Mouse (Mus musculus): Measurements from ENCODE around the gene Nt5c2. TPM values are rescaled to one million over a fixed set of nuclear protein-coding genes. Genes with fewer than 3 reads are reported as not detected.

Gene Nt5c2
- polyA plus RNA-seq, 1 experiment from 2014 or later = 68.4 TPM

GRCm38 (mm10) chr19:46901323-46901722 lies 113.6 kb downstream of the Nt5c2 start:
- no peak overlapping the region for H3K4me3 ChIP-seq (replicated peaks; ENCODE audit: low read depth, low read length)
- peaks cover 14% of the 10 kb centered on the region for H3K36me3 ChIP-seq (ENCODE audit: insufficient read depth, low read length)
- no peak for TF ChIP-seq CTCF (IDR thresholded peaks at IDR 0.05; ENCODE audit: low read depth)
- ATAC-seq (replicated peaks; ENCODE audit: low FRiP score, low read depth) (no peak), DNase-seq (ENCODE audit: low spot score) (no peak)
- no peak overlapping the region for H3K27ac ChIP-seq
- H3K9me3 ChIP-seq (replicated peaks; ENCODE audit: low read length) = no peaks in the 10 kb centered on the region
- H3K9ac ChIP-seq (ENCODE audit: low read depth, low read length) = no peak overlapping the region
- no peaks in the 10 kb centered on the region for H3K27me3 ChIP-seq (ENCODE audit: insufficient read depth, low read length)
- H3K4me1 ChIP-seq (replicated peaks; ENCODE audit: insufficient read depth, low read length) = no peaks in the 10 kb centered on the region
- WGBS = 84% methylated on average over 5 of the region's 5 CpGs
- no peak overlapping the region for H3K4me2 ChIP-seq (ENCODE audit: low read length)

GRCm38 (mm10) chr19:46900786-46901185 lies 114.2 kb downstream of the Nt5c2 start:
- H3K27me3 ChIP-seq (ENCODE audit: insufficient read depth, low read length) = no peaks in the 10 kb centered on the region
- H3K4me1 ChIP-seq (replicated peaks; ENCODE audit: insufficient read depth, low read length) = no peaks in the 10 kb centered on the region
- ATAC-seq (replicated peaks; ENCODE audit: low FRiP score, low read depth) = no peak
- peaks cover 14% of the 10 kb centered on the region for H3K36me3 ChIP-seq (ENCODE audit: insufficient read depth, low read length)
- no peak overlapping the region for H3K27ac ChIP-seq
- no peak for TF ChIP-seq CTCF (IDR thresholded peaks at IDR 0.05; ENCODE audit: low read depth)
- H3K9me3 ChIP-seq (replicated peaks; ENCODE audit: low read length) = no peaks in the 10 kb centered on the region
- H3K4me2 ChIP-seq (ENCODE audit: low read length) = no peak overlapping the region
- H3K4me3 ChIP-seq (replicated peaks; ENCODE audit: low read depth, low read length) = no peak overlapping the region
- no peak for DNase-seq (ENCODE audit: low spot score)
- no peak overlapping the region for H3K9ac ChIP-seq (ENCODE audit: low read depth, low read length)
- 98% methylated on average over 6 of the region's 6 CpGs for WGBS

DNA sequence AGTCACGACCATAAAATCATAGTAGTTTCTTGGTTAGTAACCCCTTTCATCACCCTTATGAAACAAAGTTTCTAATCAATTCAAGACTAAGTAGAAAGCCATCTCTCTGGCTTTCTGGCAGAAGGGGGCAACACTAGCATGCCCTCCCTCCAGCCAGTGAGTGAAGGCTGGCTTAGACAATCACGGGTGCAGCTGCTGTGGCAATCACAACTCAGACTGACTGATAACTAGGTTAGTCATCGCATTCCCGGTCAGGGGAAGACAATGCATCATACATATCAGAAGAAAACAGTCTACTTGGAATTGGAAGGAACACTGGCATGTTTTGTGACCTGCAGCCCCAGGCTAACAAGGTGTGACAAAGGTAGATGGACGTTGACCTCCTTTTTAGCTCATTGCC lies 115.1 kb downstream of the Nt5c2 start:
- no peaks in the 10 kb centered on the region for H3K9me3 ChIP-seq (replicated peaks; ENCODE audit: low read length)
- DNase-seq (ENCODE audit: low spot score) (no peak), ATAC-seq (replicated peaks; ENCODE audit: low FRiP score, low read depth) (no peak)
- H3K4me1 ChIP-seq (replicated peaks; ENCODE audit: insufficient read depth, low read length) = no peaks in the 10 kb centered on the region
- no peak for TF ChIP-seq CTCF (IDR thresholded peaks at IDR 0.05; ENCODE audit: low read depth)
- H3K36me3 ChIP-seq (ENCODE audit: insufficient read depth, low read length) = peaks cover 14% of the 10 kb centered on the region
- no peak overlapping the region for H3K27ac ChIP-seq
- H3K4me2 ChIP-seq (ENCODE audit: low read length) = no peak overlapping the region
- no peaks in the 10 kb centered on the region for H3K27me3 ChIP-seq (ENCODE audit: insufficient read depth, low read length)
- H3K4me3 ChIP-seq (replicated peaks; ENCODE audit: low read depth, low read length) = no peak overlapping the region
- whole genome bisulfite sequencing = 79% methylated on average over 5 of the region's 5 CpGs
- no peak overlapping the region for H3K9ac ChIP-seq (ENCODE audit: low read depth, low read length)

DNA sequence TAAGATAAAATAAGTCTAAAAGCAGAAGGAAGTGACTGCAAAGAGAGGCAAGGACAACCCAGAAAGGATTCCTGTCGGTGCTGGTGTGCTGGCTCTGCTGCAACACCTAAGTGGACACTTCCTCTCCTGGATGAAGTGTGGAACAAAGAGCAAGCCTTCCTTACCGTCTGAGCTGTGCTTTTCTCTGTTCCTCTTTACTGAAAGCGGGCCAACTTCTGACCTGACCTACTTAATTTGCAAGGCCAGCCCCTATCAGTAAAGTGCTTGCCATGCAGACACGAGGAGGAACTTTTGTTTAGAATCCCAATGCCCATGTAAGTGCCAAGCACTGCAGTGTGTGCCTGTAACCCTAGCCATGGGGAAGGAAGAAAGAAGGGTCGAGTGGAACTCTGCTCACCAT lies 115.6 kb downstream of the Nt5c2 start:
- Histone ChIP-seq H3K4me3 (replicated peaks; ENCODE audit: low read depth, low read length) (no peak overlapping the region), H3K27ac (no peak overlapping the region), H3K9me3 (replicated peaks; ENCODE audit: low read length) (no peaks in the 10 kb centered on the region), H3K27me3 (ENCODE audit: insufficient read depth, low read length) (no peaks in the 10 kb centered on the region), H3K4me1 (replicated peaks; ENCODE audit: insufficient read depth, low read length) (no peaks in the 10 kb centered on the region), H3K36me3 (ENCODE audit: insufficient read depth, low read length) (peaks cover 14% of the 10 kb centered on the region), H3K4me2 (ENCODE audit: low read length) (no peak overlapping the region), H3K9ac (ENCODE audit: low read depth, low read length) (no peak overlapping the region)
- no peak for TF ChIP-seq CTCF (IDR thresholded peaks at IDR 0.05; ENCODE audit: low read depth)
- DNase-seq (ENCODE audit: low spot score) = no peak
- ATAC-seq (replicated peaks; ENCODE audit: low FRiP score, low read depth) = no peak
- WGBS = 57% methylated on average over 5 of the region's 5 CpGs

- Histone ChIP-seq H3K27ac (no peak overlapping the region), H3K4me3 (replicated peaks; ENCODE audit: low read depth, low read length) (no peak overlapping the region), H3K9me3 (replicated peaks; ENCODE audit: low read length) (no peaks in the 10 kb centered on the region), H3K9ac (ENCODE audit: low read depth, low read length) (no peak overlapping the region), H3K27me3 (ENCODE audit: insufficient read depth, low read length) (no peaks in the 10 kb centered on the region), H3K36me3 (ENCODE audit: insufficient read depth, low read length) (peaks cover 14% of the 10 kb centered on the region), H3K4me1 (replicated peaks; ENCODE audit: insufficient read depth, low read length) (no peaks in the 10 kb centered on the region), H3K4me2 (ENCODE audit: low read length) (no peak overlapping the region)
- WGBS = 65% methylated on average over 5 of the region's 5 CpGs
- no peak for TF ChIP-seq CTCF (IDR thresholded peaks at IDR 0.05; ENCODE audit: low read depth)
- no peak for DNase-seq (ENCODE audit: low spot score)
- ATAC-seq (replicated peaks; ENCODE audit: low FRiP score, low read depth) = no peak
These were observed 116.7 kb downstream of the Nt5c2 start for GRCm38 (mm10) chr19:46898222-46898621.

GRCm38 (mm10) chr19:46897135-46897534 lies 117.8 kb downstream of the Nt5c2 start:
- Histone ChIP-seq H3K9ac (ENCODE audit: low read depth, low read length) (no peak overlapping the region), H3K27ac (no peak overlapping the region), H3K4me1 (replicated peaks; ENCODE audit: insufficient read depth, low read length) (no peaks in the 10 kb centered on the region), H3K4me3 (replicated peaks; ENCODE audit: low read depth, low read length) (no peak overlapping the region), H3K9me3 (replicated peaks; ENCODE audit: low read length) (no peaks in the 10 kb centered on the region), H3K36me3 (ENCODE audit: insufficient read depth, low read length) (peaks cover 19% of the 10 kb centered on the region), H3K27me3 (ENCODE audit: insufficient read depth, low read length) (no peaks in the 10 kb centered on the region), H3K4me2 (ENCODE audit: low read length) (no peak overlapping the region)
- peak; percentile 41; the same call in 1 of the 2 replicates for TF ChIP-seq CTCF (IDR thresholded peaks at IDR 0.05; ENCODE audit: low read depth)
- 93% methylated on average over 3 of the region's 3 CpGs for WGBS
- no peak for ATAC-seq (replicated peaks; ENCODE audit: low FRiP score, low read depth)
- no peak for DNase-seq (ENCODE audit: low spot score)

- no peak for TF ChIP-seq CTCF (IDR thresholded peaks at IDR 0.05; ENCODE audit: low read depth)
- Histone ChIP-seq H3K27ac (no peak overlapping the region), H3K9ac (ENCODE audit: low read depth, low read length) (no peak overlapping the region), H3K4me1 (replicated peaks; ENCODE audit: insufficient read depth, low read length) (no peaks in the 10 kb centered on the region), H3K4me3 (replicated peaks; ENCODE audit: low read depth, low read length) (no peak overlapping the region), H3K9me3 (replicated peaks; ENCODE audit: low read length) (no peaks in the 10 kb centered on the region), H3K36me3 (ENCODE audit: insufficient read depth, low read length) (peaks cover 49% of the 10 kb centered on the region), H3K4me2 (ENCODE audit: low read length) (no peak overlapping the region), H3K27me3 (ENCODE audit: insufficient read depth, low read length) (no peaks in the 10 kb centered on the region)
- DNase-seq (ENCODE audit: low spot score) (no peak), ATAC-seq (replicated peaks; ENCODE audit: low FRiP score, low read depth) (no peak)
- WGBS = 86% methylated on average over 7 of the region's 7 CpGs
These were observed 121.5 kb downstream of the Nt5c2 start for GRCm38 (mm10) chr19:46893484-46893883.

Measured in kidney, postnatal 0 days (tissue).